Mouse (Mus musculus): Measurements from ENCODE around the gene 9130213A22Rik.

The 9130213A22Rik gene

DNA sequence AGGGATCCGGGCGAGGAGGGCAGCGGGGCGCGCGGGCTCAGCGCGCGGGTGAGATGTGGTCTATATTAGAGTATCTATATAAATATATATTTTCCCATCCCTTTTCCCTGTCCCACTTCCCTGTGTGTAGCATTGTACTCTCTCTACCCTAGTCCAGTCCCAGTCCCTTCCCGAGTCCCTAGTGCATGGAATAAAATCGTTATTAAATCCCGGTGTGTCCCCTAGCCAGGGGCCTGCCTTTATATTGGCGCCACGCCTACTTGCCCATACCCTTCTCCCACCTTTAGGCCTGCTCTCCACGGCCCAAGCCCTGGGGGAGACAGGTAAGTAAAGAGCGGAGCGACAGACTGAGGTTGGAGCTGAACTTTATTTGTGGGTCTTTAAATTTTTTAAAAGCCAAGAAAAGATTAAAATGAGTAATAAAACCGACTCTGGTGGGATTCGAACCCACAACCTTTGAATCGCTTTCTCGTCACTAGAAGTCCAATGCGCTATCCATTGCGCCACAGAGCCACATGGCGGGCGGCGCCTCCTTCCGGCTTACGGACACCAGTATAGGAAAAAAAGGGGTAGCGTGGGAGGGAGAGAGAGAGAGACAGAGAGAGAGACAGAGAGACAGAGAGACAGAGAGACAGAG lies 785 bp upstream of the 9130213A22Rik start:
- DNase-seq = peak; percentile 94

DNA sequence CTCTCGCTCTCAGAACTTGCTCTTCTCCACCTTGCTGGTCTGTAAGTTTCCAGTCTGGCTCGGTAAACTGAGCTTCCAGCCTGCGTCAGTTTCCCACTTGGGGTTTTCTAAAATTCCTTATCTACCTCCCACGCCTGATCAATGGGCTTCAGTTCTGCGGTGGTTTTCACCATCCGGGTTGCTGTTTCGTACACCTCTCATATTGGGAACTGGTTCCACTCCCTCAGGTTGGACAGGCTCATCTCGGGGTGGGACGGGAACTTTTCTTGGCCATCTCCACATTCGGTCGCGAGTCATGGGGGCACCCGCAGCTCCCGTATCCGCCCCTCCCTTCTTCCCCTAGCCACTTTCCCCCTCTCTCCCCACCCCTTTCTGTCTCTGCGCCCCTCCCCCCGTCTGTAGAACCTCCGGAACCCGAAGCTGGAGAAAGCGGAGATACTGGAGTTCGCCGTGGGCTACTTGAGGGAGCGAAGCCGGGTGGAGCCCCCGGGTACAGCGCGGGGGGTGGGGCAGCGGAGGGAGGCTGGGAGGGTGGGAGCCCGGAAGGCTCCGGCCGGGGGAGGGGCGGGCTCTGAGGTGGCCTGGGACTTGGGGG lies 551 bp downstream of the 9130213A22Rik start:
- peak; percentile 34 for DNase-seq

DNA sequence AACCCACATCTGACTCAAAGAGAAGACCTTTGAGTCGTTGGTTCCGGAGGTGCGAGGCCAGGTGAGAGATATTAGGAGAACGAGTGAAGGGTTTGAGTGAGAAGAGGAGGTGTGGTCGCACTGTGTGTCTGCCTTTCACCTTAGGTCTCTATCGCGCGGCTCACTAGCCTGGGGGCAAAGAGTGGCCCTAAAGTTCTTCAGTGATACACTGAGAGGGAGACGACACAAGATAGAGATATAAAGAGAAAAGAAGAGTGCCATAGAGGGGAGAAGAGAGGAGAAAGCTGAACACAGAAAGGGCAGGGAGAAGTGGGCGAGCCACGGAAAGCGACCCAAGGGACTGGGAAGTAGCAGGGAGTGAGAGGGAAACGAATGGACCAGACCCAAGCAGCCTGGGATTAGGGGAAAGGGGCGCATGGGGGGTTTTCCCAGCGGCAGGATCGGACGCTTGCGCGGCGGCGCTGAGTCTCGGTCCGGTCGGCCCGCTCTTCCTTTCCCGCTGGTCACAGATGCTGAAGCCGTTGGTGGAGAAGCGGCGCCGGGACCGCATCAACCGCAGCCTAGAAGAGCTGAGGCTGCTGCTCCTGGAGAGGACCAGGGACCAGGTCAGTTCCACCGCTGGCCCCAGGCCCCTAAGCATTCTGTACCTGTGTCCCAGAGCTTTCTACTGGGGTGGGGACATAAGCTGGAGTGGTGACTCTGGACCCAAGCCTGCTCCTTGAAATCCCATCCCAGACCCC lies 1.2 kb downstream of the 9130213A22Rik start:
- DNase-seq = peak; percentile 4

DNA sequence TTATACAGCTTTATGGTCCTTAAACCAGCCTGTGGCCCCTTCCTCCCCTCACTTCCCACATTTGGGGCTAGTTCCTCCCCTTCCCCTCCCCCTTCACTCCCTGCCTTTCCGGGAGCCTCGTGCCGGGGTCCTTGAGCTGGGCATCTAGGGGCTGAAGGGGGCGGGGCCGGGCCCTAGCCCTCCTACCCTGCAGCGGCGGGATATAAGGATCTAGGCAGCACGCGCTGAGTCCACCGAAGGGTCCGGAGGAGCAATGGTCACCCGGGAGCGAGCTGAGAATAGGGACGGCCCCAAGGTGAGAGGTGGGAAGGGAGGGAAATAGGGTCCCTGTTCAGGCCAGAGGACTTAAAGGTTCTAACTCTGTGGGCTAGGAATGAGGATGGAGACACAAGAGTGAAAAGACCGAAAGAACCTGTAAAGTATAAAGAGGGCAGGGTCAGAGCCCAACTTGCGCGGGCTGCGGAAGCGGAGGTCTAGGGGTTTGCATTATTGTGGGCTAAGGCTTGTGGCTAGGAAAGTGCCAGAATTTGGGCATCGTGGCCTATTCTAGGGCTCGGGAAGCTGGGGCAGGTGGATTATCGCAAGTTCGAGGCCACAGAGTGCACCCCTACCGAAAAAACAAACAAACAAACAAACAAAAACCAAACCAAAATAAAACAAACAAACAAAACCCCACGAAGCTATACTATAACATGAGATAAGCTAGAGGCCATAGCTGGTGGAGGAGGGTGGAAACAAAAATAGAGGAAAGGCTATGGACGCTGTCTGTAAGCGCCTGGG lies 2.0 kb downstream of the 9130213A22Rik start, which contains the start of gene Hes7:
Hes7 (plus strand) TSS at position 184 of the 780 bp plus-strand sequence.
- DNase-seq = peak; percentile 28

DNA sequence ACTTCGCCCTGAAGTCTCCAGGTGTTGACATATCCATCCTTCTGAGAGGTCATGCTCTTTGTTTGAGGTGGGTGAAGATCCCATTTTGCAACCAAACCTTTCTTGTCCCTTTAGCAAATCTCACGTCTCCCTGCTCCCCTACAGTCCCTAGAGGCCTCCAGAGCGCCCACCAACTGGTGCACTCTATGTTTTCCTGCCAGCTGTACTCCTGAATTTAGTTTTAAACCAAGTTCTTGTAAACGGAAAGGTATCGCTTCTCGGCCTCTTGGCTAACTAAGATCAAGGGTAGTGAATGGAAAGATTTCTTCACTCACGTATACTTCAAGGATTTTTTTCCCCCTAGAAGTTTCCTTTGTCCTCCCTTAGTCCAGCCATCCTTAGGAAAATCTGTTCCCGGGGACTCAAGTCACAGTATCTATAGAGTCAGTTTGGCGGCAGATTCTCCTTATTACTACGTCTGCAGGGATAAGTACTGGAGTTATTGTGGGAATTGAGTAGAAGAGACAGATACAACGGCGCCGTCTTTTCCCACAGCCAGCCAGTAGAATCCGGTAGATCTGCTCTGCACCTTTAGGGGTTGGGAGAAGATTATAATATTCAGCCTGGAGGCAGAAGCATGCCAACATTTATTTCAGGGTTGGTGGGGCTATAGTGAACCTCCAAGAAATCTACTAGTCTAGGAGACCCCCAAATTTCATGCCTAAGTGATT lies 2.8 kb downstream of the 9130213A22Rik start:
- DNase-seq = no peak

DNA sequence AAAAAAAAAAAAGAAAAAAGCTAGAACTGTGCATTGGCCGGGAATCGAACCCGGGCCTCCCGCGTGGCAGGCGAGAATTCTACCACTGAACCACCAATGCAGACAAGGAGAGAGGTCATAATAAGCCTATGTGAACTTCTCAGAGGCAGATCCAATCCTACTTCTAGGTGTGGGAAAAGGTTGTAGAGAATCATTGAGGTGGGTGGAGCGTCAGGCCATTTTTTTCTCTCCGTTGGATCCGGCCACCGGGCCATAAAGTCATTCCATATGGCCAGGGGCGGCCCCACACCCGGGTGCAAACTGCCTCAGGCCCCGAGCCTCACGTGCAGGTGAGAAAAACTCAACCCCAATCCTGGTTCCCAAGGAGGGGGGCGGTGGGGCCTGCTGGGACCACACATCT lies 3.6 kb downstream of the 9130213A22Rik start:
- peak; percentile 72 for DNase-seq

DNA sequence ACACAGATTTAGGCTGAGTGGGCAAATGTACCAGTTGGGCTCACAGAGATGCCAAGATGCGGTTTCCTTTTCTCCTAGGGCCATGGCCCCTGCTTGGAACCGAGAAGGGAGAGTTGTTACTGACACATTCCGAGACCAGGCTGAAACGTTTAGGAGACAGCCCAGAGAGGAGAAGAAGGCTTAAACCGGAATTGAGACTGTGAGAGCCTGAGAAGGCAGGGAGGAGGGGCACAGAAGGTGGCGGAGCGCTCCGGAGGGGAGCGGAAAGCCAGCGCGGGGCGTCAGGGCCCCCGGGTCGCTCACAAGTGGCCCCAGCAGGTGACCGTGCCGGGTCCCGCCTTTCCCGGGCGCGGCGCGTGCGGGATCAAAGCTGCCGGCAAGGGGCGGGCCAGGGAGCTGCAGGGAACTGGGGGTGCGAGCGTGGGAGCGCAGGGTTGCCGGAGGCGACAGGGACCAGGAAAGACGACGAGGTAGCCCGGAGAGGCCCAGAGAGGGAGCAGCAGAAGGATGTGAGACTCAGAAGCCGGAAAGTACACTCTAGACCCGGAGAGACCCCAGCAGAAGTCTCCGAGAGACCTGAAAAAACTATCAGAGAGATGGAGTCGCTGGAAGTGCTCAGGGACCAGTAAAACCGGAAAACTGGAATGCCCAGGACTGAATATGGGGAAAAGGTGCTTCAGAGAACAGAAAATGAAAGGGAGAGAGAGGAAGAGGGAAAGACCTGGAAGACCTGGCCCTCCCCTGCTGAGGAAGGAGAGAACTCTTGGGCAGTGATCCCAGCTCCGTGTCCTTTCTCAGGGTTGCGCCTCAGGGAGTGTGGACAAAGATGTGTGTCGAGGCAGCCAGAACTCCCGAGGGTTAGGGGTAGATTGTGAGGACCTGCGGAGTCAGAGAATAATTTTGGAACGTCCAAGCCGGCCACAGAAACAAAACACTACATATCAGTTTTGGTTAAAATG lies 4.4 kb downstream of the 9130213A22Rik start:
- peak; percentile 34 for DNase-seq

DNA sequence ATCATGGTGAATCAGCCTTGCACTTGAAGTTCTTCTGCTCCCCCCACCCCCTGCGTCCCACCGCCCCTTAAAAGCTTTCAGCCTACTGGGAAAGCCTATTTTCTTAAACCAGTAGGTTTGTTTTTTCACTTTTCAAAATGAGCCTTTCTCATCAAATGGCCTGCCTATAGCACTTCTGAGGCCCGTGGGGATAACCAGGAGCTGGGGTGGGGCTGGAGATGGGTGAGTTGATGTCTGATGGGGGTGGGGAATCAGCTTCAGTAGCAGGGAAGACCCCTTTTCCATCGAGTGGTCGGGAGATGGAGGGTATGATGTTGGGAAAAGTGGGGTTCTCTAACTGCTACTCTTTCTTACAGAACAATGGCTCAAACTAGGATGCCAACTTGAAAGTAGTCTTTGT lies 5.5 kb downstream of the 9130213A22Rik start:
- no peak for DNase-seq

DNA sequence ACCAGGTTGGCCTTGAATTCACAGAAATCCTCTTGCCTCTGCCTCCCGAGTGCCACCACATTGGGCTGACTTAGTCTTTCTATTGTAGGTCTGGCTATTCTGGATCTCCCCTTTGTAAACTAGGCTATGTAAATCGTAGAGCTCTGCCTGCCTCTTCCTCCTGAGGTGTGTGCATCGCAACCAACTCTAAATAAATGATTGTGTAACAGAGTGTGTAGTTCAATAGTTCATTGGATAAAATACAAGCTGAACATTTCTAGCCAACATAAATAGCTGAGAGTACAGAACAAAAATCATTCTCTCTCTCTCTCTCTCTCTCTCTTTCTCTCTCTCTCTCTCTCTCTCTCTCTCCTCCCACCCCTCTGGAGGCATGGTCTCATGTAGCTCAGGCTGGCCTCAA lies 7.8 kb downstream of the 9130213A22Rik start:
- DNase-seq = no peak

DNA sequence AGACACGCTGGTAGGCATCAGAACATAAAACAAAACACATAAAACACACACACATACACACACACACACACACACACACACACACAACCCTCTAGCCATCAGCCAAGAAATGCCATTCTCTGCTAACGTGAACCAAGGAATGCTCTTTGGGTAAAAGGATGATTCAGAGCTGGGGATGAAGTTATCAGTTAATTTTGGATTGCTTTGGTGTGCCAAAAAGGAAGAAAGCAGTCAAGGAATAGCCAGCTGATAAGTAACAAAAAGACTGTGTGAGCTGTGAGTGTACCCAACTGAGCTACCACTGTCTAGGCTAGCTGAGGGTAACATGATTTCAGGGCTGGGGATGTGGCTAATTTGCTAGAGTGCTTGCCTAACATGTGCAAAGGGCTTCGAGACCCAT lies 8.4 kb downstream of the 9130213A22Rik start:
- DNase-seq = no peak

DNA sequence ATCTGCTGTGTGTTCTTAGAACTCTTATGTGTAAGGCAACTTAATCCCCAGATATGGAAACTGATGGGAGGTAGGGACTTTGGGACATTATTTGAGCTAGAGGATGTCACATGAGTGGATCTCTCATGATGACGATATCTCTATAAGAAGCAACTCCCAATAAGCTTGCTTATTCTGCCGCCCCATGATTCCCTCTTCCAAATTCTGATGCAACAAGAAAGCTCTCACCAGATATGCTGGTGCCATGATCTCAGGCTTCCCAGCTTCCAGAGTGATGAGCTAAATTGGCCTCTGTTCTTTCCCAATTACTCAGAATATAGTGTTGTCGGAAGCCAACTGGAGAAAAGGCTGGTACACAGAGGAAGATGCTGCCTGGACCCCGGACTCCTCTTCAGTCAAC lies 10.5 kb downstream of the 9130213A22Rik start:
- DNase-seq = peak; percentile 28

DNA sequence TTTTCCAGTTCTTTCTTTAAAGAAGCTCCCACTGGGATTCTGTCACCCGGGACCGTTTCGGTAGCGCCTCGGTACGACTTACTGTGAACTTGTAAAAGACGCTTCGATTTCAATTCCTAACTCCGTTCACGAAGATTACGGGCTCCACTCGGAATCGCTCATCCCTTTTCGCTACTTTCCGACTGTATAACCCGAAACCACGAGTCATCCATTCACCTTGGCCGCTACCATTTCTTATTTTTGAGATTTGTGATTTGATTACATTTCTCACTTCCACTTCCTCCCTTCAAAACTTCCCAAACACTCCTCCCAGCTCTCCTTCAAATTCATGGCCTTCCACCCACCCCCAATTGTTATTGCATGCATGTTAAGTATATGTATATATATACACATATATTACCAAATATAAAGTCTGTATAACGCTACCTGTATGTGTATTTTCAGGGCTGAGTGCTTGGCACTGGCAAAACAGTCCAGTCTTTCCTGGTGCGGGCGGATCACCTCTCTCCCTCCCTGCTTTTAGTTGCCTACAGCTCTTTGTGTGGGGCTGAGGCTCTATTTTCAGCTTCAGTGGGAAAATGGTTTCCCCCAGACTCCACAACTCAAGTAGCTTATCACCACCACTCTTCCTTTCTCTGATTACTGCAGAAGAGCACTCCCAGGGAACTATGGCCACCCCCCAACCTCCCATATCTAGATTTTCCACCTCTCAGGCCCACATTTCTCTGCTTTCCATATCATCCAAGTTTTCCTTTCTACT lies 11.2 kb downstream of the 9130213A22Rik start:
- no peak for DNase-seq

DNA sequence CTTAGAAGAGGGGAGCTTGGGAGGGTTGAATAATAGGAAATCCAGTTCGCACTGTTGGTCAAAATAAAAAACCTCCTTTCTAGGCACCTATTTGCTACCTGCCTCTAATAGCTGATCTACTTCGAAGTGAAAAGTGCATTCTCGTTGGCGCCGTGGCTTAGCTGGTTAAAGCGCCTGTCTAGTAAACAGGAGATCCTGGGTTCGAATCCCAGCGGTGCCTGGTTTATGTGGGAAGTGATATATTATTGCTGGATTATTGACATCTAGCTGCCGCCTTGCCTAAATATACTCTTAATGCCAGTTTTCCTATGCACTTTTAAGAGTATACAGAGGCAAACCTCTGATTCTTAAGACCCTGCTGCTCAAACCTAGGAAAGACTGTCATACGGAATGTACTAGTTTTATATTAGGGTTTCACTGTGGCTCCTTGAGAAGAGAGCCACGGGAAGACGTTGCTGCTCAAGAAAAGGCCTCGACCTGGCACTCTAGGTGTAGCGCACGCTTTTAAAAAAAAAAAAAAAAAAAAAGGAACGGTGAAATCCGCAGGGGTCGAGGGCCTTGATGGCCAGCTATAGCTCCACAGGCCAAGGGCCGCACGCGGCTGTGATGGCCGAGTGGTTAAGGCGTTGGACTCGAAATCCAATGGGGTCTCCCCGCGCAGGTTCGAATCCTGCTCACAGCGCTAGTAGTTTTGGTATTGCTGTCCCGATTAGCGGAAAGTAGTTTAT lies 11.9 kb downstream of the 9130213A22Rik start:
- DNase-seq = peak; percentile 84

DNA sequence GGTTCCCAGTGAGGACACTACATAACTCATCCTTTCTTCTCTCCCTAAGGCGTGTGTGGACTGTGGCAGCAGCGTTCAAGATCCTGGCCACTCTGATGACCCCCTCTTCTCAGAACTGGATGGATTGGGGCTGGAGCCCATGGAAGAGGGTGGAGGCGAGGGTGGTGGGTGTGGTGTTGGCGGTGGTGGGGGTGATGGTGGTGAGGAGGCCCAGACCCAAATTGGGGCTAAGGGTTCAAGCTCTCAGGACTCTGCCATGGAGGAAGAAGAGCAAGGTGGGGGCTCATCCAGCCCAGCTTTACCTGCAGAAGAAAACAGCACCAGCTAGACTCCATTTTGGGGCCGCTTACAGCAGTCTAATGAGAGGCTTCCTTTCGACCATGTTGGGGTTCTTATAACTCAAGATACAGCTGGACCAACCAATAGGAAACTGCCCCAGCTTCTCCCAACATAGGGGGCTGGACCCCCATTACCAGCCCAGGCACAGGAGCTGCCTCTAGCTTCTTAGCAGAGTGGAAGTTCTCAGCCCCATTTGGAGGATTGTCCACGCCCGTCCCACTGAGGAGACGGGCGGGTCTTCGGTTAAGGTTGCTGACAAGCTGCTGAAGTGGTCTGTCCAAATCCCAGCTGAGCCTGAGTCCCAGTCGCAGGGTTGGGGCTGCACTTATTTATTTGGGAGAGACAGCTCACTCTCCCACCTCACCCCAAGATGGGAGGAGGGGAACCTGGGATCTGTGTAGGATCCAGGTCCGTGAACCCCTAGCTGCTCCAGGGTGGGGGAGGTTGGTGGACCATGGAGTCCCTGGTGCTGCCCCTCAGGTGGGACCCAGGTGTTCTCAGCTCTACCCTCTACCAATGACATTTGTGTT lies 13.1 kb downstream of the 9130213A22Rik start:
- DNase-seq = peak; percentile 24

DNA sequence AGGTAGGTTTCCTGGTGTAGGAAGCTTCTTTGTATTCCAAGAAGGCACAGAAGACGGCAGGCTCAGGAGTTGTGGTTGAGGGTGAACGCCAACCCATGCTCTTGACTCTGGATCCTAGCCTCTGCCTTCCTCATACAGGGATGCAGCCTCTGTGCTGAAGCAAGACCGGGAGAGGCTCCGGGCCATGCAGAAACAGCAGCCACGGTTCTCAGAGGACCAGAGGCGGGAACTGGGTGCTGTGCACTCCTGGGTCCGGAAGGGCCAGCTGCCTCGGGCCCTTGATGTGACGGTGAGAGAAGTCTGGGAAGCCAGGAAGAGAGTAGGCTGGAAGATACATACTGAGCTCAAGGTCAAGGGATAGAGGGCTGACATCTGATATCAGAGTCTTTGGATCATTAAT lies 14.2 kb downstream of the 9130213A22Rik start:
- no peak for DNase-seq

DNA sequence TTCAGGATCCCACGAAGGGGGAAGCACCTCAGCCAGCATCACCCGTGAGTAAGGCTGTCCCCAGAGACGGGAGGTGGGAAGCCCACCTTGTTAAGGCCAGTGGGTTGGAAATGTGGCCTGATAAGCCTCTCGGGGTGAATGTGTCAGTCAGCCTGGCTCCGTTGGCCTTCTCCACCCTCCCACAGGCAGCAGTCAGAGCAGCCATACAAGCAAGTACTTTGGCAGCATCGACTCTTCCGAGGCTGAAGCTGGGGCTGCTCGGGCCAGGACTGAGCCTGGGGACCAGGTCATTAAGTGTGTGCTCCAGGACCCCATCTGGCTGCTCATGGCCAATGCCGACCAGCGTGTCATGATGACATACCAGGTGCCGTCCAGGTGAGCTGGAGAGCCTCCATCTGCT lies 14.7 kb downstream of the 9130213A22Rik start:
- DNase-seq = peak; percentile 10

DNA sequence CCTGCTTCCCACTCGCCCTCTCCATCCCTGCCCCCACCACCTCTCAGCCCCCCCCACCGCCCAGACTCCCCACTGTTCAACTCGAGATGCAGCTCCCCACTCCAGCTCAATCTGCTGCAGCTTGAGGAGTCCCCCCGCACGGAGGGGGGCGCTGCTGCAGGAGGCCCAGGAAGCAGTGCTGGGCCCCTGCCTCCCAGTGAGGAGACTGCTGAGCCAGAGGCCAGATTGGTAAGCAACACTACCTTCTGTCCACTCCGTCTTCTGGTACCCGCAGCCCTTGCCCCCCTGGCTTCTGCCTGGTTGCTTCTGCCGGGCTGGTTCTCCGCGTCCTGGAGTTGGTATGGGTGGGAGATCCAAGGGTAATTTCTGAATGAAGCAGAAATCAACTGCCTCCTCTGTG lies 15.5 kb downstream of the 9130213A22Rik start:
- peak; percentile 9 for DNase-seq

DNA sequence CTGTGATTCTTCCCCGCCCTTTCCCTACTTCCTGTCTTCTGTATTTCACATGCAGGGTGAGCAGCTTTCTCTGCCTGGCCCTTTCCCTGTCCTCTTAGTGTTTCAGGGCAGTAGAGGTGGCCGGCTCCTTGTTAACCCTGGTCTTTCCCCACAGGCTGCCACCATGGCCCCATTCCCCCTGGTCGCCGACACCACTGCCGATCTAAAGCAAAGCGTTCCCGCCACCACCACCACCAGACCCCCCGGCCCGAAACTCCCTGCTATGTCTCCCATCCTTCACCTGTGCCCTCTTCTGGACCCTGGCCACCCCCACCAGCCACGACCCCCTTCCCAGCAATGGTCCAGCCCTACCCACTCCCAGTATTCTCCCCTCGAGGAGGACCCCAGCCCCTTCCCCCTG lies 16.1 kb downstream of the 9130213A22Rik start:
- no peak for DNase-seq

DNA sequence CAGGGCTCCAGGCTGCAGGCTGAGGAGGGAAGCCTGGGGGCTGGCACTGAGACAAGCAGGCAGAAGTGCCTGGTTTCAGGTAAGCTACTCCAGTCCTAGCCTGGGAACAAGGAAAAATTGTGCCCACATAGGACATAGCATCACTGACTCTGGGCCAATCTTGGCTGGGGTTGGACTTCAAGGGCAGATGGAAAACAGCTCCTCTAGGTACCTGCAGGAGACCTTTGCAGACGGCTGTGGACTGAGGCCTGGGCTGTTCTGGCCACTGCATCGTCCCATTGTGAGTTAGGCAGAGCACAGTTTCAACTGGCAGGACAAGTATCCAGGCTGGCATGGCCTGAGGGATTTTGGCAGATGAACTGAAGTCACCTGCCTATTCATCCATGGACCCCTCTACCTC lies 16.6 kb downstream of the 9130213A22Rik start:
- no peak for DNase-seq
